Mouse (Mus musculus) forebrain, embryonic 16.5 days (tissue): ENCODE data around the gene Dsp. TPM values are rescaled to one million over a fixed set of nuclear protein-coding genes. Genes with fewer than 3 reads are reported as not detected.

Experiments used
- ATAC-seq: fragments of 200-750 bp; cut with Nextera tagmentation; 2 replicates; pipeline ENCODE4 v1.8.0; 2017; ENCODE audit warnings: mild to moderate bottlenecking, moderate library complexity
- H3K27ac ChIP-seq: fragments of 300-500 bp; sonication (generic); 2 replicates; pipeline ENCODE4 v1.5.1; 2014; ENCODE audit warnings: low read length, control low read depth
- H3K27me3 ChIP-seq: fragments of 300-500 bp; sonication (generic); replicated peaks from 2 replicates; pipeline ENCODE4 v1.6.1; 2014; ENCODE audit warnings: low read length; ENCODE audit not compliant: control insufficient read depth, insufficient read depth
- H3K36me3 ChIP-seq: fragments of 300-500 bp; sonication (generic); 2 replicates; pipeline ENCODE4 v1.6.1; 2014; ENCODE audit not compliant: control insufficient read depth, insufficient read depth
- H3K4me1 ChIP-seq: fragments of 300-500 bp; sonication (generic); replicated peaks from 2 replicates; pipeline ENCODE4 v1.6.1; 2014; ENCODE audit warnings: low read length; ENCODE audit not compliant: control insufficient read depth, insufficient read depth
- H3K4me2 ChIP-seq: fragments of 300-500 bp; sonication (generic); 2 replicates; pipeline ENCODE4 v1.6.1; 2014; ENCODE audit warnings: mild to moderate bottlenecking, low read length, control low read depth
- H3K4me3 ChIP-seq: fragments of 300-500 bp; sonication (generic); replicated peaks from 2 replicates; pipeline ENCODE4 v1.5.1; 2014; ENCODE audit warnings: mild to moderate bottlenecking, low read length, control low read depth
- H3K9ac ChIP-seq: fragments of 300-500 bp; sonication (generic); replicated peaks from 2 replicates; pipeline ENCODE4 v1.6.1; 2014; ENCODE audit warnings: low read depth, low read length, control low read depth
- H3K9me3 ChIP-seq: fragments of 300-500 bp; sonication (generic); 2 replicates; pipeline ENCODE4 v1.6.1; 2016; ENCODE audit warnings: low read length; ENCODE audit not compliant: control insufficient read depth
- WGBS: fragments of 180-500 bp; shearing (Covaris S2); extraction: QIAGEN DNeasy Blood & Tissue Kit; methylation state at CpG from one replicate; pipeline ENCODE4 v1.1.7; 2014; 5-methylcytosine and 5-hydroxymethylcytosine counted together
- polyA plus RNA-seq: library from polyadenylated mRNA; unstranded; fragments of >200 nt; fragmentation: Nextera tagmentation; extraction: Ambion mirVana; gene quantifications from 2 replicates; pipeline ENCODE4 v1.2.1, GENCODE M21; 2015

The Dsp gene
- polyA plus RNA-seq, 1 experiment from 2014 or later, result 0.29 TPM

DNA sequence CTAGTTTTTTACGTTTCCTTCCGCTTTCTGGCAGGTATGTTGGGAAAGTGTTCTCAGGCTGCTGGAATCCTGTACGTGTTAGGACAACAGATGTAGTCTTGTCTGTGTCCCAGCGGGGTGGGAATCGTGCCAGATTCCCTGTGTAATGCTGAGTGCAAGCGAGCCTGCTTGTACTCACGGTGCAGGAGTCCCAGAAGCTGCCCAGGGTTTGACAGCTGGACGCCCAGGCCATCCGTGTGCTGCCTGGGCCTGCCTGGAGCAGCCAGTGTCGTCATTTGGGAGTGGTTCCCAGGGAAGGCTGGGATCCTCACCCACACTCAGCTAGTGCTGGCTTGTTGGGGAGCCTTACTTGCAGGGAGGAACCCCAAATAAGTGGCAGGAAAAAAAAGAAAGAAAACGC is 11.6 kb downstream of the Dsp start:
- H3K36me3 ChIP-seq, result no peaks in the 10 kb centered on the region
- no peaks in the 10 kb centered on the region for H3K9me3 ChIP-seq
- 0 out of 2 replicates have a peak, but pooled peaks cover 2% of the 10 kb centered on the region for H3K4me1 ChIP-seq
- ATAC-seq, result 0 out of 2 replicates have a peak, but pooled peaks have one; percentile 23
- 34% methylated on average over 11 of the region's 11 CpGs for WGBS
- H3K4me2 ChIP-seq, result no peak overlapping the region
- peaks cover 9% of the 10 kb centered on the region; the same call in 1 of the 2 replicates for H3K27me3 ChIP-seq
- H3K4me3 ChIP-seq, result no peak overlapping the region
- H3K27ac ChIP-seq, result no peak overlapping the region
- no peak overlapping the region for H3K9ac ChIP-seq

DNA sequence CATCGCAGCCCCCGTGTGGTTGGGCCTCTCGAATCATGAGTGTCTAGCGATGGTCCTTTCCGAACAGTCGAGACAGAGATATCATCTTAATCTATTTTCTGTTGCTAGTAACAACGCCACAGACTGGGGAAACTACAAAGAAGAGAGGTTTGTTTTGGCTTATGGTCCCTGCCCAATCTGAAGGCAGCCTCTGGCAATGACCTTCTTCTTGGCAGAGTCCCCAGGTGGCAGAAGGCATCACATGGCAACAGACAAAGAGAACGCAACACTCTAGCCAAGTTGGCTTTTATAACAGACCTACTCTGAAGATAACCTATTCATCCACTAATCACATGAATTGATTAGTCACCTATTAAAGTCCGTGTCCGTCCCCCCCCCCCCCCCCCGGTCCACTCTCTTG is 13.8 kb downstream of the Dsp start:
- Histone ChIP-seq H3K4me1 (0 out of 2 replicates have a peak, but pooled peaks cover 2% of the 10 kb centered on the region), H3K27me3 (no peaks in the 10 kb centered on the region), H3K9me3 (no peaks in the 10 kb centered on the region), H3K4me3 (no peak overlapping the region), H3K4me2 (no peak overlapping the region), H3K9ac (no peak overlapping the region), H3K36me3 (no peaks in the 10 kb centered on the region), H3K27ac (no peak overlapping the region)
- WGBS, result 75% methylated on average over 10 of the region's 11 CpGs
- ATAC-seq, result no peak

DNA sequence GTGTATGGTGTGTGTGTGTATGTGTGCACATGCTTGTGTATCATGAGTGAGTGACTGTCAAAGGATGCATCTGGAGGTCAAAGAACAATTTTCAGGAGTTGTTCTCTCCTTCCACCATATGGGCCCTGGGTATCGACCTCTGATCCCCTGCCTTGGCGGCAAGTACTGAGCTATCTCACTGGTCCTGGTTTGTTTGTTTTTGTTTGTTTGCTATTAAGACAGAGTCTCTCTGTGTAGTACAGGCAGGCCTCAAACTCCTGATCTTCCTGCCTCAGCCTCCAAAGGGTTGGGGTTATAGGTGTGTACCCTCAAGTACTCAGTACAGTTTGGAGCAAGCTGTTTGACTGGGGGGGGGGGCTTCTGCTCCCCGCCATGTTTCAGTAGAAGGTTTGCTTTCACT is 16.0 kb downstream of the Dsp start:
- no peak overlapping the region for H3K4me2 ChIP-seq
- no peaks in the 10 kb centered on the region for H3K36me3 ChIP-seq
- ATAC-seq, result no peak
- no peaks in the 10 kb centered on the region for H3K27me3 ChIP-seq
- H3K27ac ChIP-seq, result no peak overlapping the region
- H3K4me3 ChIP-seq, result no peak overlapping the region
- H3K9ac ChIP-seq, result no peak overlapping the region
- H3K9me3 ChIP-seq, result no peaks in the 10 kb centered on the region
- H3K4me1 ChIP-seq, result 0 out of 2 replicates have a peak, but pooled peaks cover 2% of the 10 kb centered on the region
- 88% methylated on average over 3 of the region's 3 CpGs for WGBS

DNA sequence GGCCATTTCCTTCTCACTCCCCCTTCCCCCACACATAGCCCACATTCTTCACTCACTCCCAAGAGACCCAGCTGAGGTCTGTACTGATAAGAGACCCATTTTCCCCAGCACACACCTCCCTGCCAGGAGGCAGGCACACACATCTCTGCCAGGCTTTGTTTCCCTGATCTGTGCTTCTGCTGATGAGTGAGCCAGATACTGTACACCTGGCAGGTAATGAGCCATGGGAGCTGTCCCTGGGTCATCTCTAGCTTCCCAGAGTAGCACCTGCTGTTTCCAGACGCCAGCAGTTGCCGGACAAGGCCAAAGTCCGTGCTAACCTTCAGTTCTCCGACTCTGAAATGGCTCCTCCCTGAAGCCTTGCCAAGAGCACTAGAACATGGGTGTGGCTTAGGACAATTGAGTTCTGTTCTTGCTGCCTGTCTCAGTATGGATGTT is 19.6 kb downstream of the Dsp start:
- H3K27ac ChIP-seq, result no peak overlapping the region
- no peak overlapping the region for H3K4me3 ChIP-seq
- no peak overlapping the region for H3K9ac ChIP-seq
- no peak overlapping the region for H3K4me2 ChIP-seq
- no peaks in the 10 kb centered on the region for H3K27me3 ChIP-seq
- H3K4me1 ChIP-seq, result no peaks in the 10 kb centered on the region
- H3K36me3 ChIP-seq, result no peaks in the 10 kb centered on the region
- ATAC-seq, result no peak
- 68% methylated on average over 4 of the region's 4 CpGs for WGBS
- no peaks in the 10 kb centered on the region for H3K9me3 ChIP-seq

DNA sequence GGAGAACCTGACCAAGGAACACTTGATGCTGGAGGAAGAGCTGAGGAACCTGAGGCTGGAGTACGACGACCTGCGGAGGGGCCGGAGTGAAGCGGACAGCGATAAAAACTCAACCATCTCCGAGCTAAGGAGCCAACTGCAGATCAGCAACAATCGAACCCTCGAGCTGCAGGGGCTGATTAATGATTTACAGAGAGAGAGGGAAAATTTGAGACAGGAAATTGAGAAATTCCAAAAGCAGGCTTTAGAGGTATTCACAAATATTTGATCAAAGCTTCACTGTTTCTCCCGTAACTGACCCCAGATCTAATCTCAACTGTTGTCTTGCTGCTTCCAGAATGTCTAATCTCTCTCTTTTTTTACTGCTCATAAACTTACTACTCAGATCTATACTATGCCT is 42.3 kb downstream of the Dsp start:
- Histone ChIP-seq H3K27me3 (no peaks in the 10 kb centered on the region), H3K4me1 (no peaks in the 10 kb centered on the region), H3K4me3 (no peak overlapping the region), H3K4me2 (no peak overlapping the region), H3K36me3 (no peaks in the 10 kb centered on the region), H3K9ac (no peak overlapping the region), H3K27ac (no peak overlapping the region), H3K9me3 (peaks cover 4% of the 10 kb centered on the region; the same call in 1 of the 2 replicates)
- 87% methylated on average over 10 of the region's 10 CpGs for WGBS
- no peak for ATAC-seq

DNA sequence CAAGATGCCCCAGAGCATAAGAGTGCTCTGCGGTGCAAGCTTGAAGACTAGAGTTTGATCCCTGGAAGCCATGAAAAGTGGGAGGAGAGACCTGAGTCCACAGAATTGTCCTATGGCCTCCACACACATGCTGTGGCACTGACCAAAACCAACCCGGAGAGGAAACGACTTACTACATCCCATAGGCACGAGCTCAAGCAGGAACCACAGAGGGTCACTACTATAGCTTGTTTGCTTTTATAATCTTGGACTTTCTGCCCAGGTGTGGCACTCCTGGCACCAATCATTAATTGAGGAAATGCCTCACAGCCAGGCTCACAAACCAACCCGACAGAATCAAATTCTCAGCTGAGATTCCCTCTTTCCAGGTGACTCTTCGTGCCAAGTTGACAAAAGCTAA is 50.3 kb downstream of the Dsp start:
- no peaks in the 10 kb centered on the region for H3K36me3 ChIP-seq
- H3K9ac ChIP-seq, result no peak overlapping the region
- no peak overlapping the region for H3K4me2 ChIP-seq
- H3K27me3 ChIP-seq, result no peaks in the 10 kb centered on the region
- H3K9me3 ChIP-seq, result no peaks in the 10 kb centered on the region; the same call in 1 of the 2 replicates
- 85% methylated on average over 6 of the region's 6 CpGs for WGBS
- ATAC-seq, result no peak
- no peak overlapping the region for H3K27ac ChIP-seq
- H3K4me3 ChIP-seq, result no peak overlapping the region
- H3K4me1 ChIP-seq, result peaks cover 8% of the 10 kb centered on the region

DNA sequence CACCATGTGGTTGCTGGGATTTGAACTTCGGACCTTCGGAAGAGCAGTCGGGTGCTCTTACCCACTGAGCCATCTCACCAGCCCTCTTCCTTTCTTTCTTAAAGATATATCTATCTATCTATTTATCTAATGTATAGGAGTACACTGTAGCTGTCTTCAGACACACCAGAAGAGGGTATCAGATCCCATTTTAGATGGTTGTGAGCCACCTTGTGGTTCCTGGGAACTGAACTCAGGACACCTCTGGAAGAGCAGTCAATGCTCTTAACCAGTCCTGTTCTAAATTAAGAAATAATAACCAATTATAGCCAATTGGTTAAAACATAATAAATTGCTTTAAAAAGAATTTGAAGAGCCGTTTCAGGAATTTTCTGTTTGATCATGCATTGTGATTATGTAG is 53.1 kb downstream of the Dsp start:
- Histone ChIP-seq H3K4me2 (peak overlapping the region; percentile 69), H3K9ac (no peak overlapping the region), H3K27ac (no peak overlapping the region), H3K4me3 (peak overlapping the region; percentile 98), H3K36me3 (no peaks in the 10 kb centered on the region), H3K4me1 (peaks cover 9% of the 10 kb centered on the region), H3K9me3 (no peaks in the 10 kb centered on the region), H3K27me3 (no peaks in the 10 kb centered on the region)
- WGBS, result 68% methylated on average over 4 of the region's 4 CpGs
- no peak for ATAC-seq

DNA sequence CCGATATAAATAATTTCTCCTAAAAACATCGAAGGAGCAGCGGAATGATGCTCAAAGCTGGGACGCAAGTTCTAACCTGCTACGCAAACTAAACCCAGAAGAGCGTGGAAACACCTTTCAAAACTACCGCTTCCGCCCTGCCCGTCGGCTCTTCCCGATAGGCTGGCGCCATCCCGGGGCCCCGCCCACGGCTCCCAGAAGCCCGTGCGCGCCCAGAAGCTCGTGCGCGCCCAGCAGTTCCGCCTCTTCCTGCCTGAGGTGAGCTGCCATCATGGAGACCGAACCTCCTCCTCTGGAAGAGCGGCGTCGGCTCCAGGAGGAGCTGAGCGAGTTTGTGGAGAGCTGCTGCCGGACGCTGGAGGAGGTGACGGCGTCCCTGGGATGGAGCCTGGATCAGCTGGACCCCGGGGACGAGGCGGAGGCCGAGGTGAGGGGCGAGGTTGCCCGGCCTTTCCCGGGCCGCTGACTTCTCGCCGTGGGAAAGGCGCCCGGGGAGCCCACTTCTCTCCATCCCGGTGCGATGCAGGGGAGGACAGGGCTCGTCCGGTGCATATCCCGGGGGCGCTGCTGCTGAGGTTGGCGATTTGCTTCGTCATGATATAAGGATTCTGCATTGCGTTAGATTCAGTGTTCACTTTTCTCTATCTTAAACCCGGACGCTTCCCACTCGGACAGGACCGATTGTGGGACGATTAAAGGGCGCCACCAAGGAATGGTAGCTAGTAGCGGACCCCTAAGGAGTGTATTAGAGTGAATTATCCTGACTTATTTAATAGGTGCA is 53.8 kb downstream of the Dsp start, which contains the start of gene Snrnp48:
Gene Snrnp48 (plus strand): TSS at position 237 of the 781 bp plus-strand sequence.
- H3K36me3 ChIP-seq, result no peaks in the 10 kb centered on the region
- H3K9me3 ChIP-seq, result no peaks in the 10 kb centered on the region
- peak within 1 kb of the TSS; percentile 69 for H3K4me2 ChIP-seq
- H3K27me3 ChIP-seq, result no peaks in the 10 kb centered on the region
- H3K4me1 ChIP-seq, result peaks cover 9% of the 10 kb centered on the region
- peak within 1 kb of the TSS; percentile 94 for H3K27ac ChIP-seq
- under 1% methylated on average over 59 of the region's 59 CpGs for WGBS
- peak within 1 kb of the TSS; percentile 98 for H3K4me3 ChIP-seq
- peak within 1 kb of the TSS; percentile 95 for H3K9ac ChIP-seq
- peak; percentile 100 for ATAC-seq

DNA sequence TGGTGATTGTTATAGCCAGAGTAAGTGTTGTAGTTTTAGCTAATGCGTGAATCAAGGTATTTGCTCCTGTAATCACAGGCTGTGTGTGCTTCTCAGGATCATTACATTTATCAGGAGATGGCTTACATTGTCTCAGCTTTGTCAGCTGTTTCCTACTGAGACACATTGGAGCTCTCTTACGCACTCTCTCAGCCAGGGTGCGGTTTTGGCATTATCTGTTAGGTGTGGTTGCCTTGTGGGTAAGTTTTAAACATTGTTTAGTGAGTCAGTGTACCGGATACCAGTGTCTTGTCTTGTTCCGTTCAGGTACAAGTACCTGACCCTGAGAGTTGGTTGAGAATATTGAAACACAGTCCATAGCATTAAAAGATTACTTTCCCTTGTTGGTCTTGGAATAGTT is 60.0 kb downstream of the Dsp start:
- H3K4me3 ChIP-seq, result no peak overlapping the region
- no peak overlapping the region for H3K27ac ChIP-seq
- ATAC-seq, result no peak
- no peak overlapping the region for H3K4me2 ChIP-seq
- H3K27me3 ChIP-seq, result no peaks in the 10 kb centered on the region
- H3K9ac ChIP-seq, result no peak overlapping the region
- peaks cover 4% of the 10 kb centered on the region for H3K4me1 ChIP-seq
- no peaks in the 10 kb centered on the region for H3K9me3 ChIP-seq
- peaks cover 18% of the 10 kb centered on the region for H3K36me3 ChIP-seq
- 93% methylated on average over 5 of the region's 5 CpGs for WGBS
